Mouse (Mus musculus) adrenal gland, adult 8-10 months (tissue): ENCODE data around the gene Hhipl1. TPM values are rescaled to one million over a fixed set of nuclear protein-coding genes. Genes with fewer than 3 reads are reported as not detected.

Experiments used
- DNase-seq: peaks from one replicate; pipeline ENCODE4 v3.0.0; 2022
- total RNA-seq, 4 experiments: library from RNA; stranded (reverse); gene quantifications; 2 replicates each; pipeline ENCODE4 v1.2.4; 2022

The Hhipl1 gene
- total RNA-seq, 4 experiments from 2014 or later = 0.81 to 1.9 (median 1.5) TPM

- no peak for DNase-seq
Measured at GRCm38 (mm10) chr12:108278221-108278918, 27.7 kb upstream of the Hhipl1 start.

- DNase-seq = no peak
Measured at GRCm38 (mm10) chr12:108284455-108285224, 21.4 kb upstream of the Hhipl1 start.

- no peak for DNase-seq
Measured at GRCm38 (mm10) chr12:108285225-108286011, 20.7 kb upstream of the Hhipl1 start.

- no peak for DNase-seq
Measured at GRCm38 (mm10) chr12:108286381-108286780, 19.7 kb upstream of the Hhipl1 start.

GRCm38 (mm10) chr12:108287011-108287410 lies 19.1 kb upstream of the Hhipl1 start:
- DNase-seq = no peak

- no peak for DNase-seq
Measured at GRCm38 (mm10) chr12:108288127-108288880, 17.8 kb upstream of the Hhipl1 start.

- DNase-seq = no peak
Measured at GRCm38 (mm10) chr12:108292419-108292818, 13.7 kb upstream of the Hhipl1 start.

- DNase-seq = peak; percentile 53
Measured at GRCm38 (mm10) chr12:108292957-108293356, 13.1 kb upstream of the Hhipl1 start.

GRCm38 (mm10) chr12:108294620-108295019 lies 11.4 kb upstream of the Hhipl1 start:
- no peak for DNase-seq

- DNase-seq = no peak
Measured at GRCm38 (mm10) chr12:108297033-108297432, 9.0 kb upstream of the Hhipl1 start.

- no peak for DNase-seq
Measured at GRCm38 (mm10) chr12:108301006-108301405, 5.1 kb upstream of the Hhipl1 start.

GRCm38 (mm10) chr12:108303778-108304365 lies 2.2 kb upstream of the Hhipl1 start:
- no peak for DNase-seq

- no peak for DNase-seq
Measured at GRCm38 (mm10) chr12:108305172-108305571, 898 bp upstream of the Hhipl1 start.

- no peak for DNase-seq
Measured at GRCm38 (mm10) chr12:108307553-108307952, 1.5 kb downstream of the Hhipl1 start.

- no peak for DNase-seq
Measured at GRCm38 (mm10) chr12:108308363-108308856, 2.3 kb downstream of the Hhipl1 start.

- DNase-seq = peak; percentile 53
Measured at GRCm38 (mm10) chr12:108309116-108309794, 3.2 kb downstream of the Hhipl1 start.

GRCm38 (mm10) chr12:108310041-108310440 lies 4.0 kb downstream of the Hhipl1 start:
- DNase-seq = no peak

GRCm38 (mm10) chr12:108310456-108311027 lies 4.5 kb downstream of the Hhipl1 start:
- no peak for DNase-seq

GRCm38 (mm10) chr12:108311741-108312290 lies 5.7 kb downstream of the Hhipl1 start:
- no peak for DNase-seq

- DNase-seq = no peak
Measured at GRCm38 (mm10) chr12:108312432-108312851, 6.4 kb downstream of the Hhipl1 start.
